Mouse (Mus musculus) left cerebral cortex, postnatal 25 days (tissue): ENCODE data around the gene Cdkl1. TPM values are rescaled to one million over a fixed set of nuclear protein-coding genes. Genes with fewer than 3 reads are reported as not detected.

Source experiments
- microRNA-seq, 2 experiments: library from miRNA; unstranded; fragments of <30 nt; microRNA quantifications; one replicate each; pipeline ENCODE4 v1.2.0; 2022
- total RNA-seq, 2 experiments: library from RNA; stranded (reverse); gene quantifications; 2 replicates each; pipeline ENCODE4 v1.2.3; 2021

Cdkl1 gene
- total RNA-seq, 2 experiments from 2014 or later: 25.0 to 27.8 TPM

Small RNAs within 50 kb of the gene (microRNA-seq; reads per million reads assigned to microRNA genes)
- 0 reads per million in 2 experiments for gene Mir681

Other genes with a start within 250 kb of the Cdkl1 start
- gene Vcpkmt, start 208.2 kb downstream of the Cdkl1 start, total RNA-seq: 10 to 100 TPM; 24.0 to 24.9 TPM
- 10 to 100 TPM; 30.7 to 34.9 TPM for gene Sos2, start 109.4 kb downstream of the Cdkl1 start, total RNA-seq
- gene L2hgdh, start 66.4 kb downstream of the Cdkl1 start, total RNA-seq: 10 to 100 TPM; 19.4 to 19.6 TPM
- gene Atp5s, start 66.3 kb downstream of the Cdkl1 start, total RNA-seq: 10 to 100 TPM; 28.0 to 35.9 TPM
- gene Atl1, start 101.3 kb upstream of the Cdkl1 start, total RNA-seq: 100 to 1,000 TPM; 236 to 246 TPM
- 10 to 100 TPM; 41.7 to 46.2 TPM for gene Map4k5, start 101.9 kb upstream of the Cdkl1 start, total RNA-seq
- gene Sav1, start 195.7 kb upstream of the Cdkl1 start, total RNA-seq: 10 to 100 TPM; 19.3 to 22.3 TPM